Mouse (Mus musculus) urinary bladder, postnatal 14 days (tissue): ENCODE results near the gene Calhm3.

Experiments
- DNase-seq: peaks from one replicate; pipeline ENCODE4 v3.0.0; 2021; ENCODE audit warnings: low spot score

Calhm3 gene

DNA sequence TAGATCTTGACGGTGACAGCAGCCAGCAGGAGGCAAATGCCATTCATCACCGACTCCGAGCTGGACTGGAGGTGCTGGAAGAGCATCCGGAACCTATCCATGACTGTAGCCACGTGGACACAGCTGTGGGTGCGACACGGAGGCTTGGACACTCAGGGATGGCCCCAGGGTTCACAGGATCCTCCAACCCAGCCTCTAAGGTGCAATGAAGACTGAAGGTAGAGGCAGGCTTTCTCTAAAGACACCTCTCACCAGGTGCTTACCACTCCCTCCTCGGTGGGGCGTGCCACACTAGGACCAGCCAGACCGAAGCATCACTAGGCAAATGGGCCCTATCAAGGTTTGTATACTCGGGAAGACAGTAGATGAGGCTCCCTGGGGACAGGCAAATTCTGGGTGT is at the start of gene Calhm3:
Gene Calhm3, minus strand, starts transcription at position 101 of the 400 bp plus-strand sequence.
- no peak for DNase-seq

DNA sequence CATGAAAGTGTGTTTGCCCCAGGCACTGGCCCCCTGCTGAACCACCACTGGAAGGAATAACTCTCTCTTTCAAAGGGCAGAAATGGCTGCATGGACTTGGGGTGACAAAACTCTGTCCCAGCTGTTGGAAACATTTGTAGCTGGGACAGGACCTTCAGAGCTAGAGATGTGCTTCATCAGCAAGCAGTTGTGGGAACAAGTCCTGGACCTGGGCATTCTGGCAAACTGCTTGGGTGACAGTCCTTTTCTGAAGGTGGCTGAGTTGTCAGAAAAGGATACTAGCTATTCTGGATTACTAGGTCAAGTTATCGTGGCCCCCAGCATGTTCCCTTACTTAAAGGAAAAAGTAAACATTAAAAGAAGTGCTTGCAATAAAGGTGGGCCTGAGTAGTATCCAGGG is 48.6 kb upstream of the Calhm3 start:
- no peak for DNase-seq

- no peak for DNase-seq
These were observed 47.1 kb upstream of the Calhm3 start for GRCm38 (mm10) chr19:47204653-47205052.

GRCm38 (mm10) chr19:47203042-47203441 is 45.5 kb upstream of the Calhm3 start:
- no peak for DNase-seq

GRCm38 (mm10) chr19:47202429-47202828 is 44.9 kb upstream of the Calhm3 start:
- DNase-seq = no peak

DNA sequence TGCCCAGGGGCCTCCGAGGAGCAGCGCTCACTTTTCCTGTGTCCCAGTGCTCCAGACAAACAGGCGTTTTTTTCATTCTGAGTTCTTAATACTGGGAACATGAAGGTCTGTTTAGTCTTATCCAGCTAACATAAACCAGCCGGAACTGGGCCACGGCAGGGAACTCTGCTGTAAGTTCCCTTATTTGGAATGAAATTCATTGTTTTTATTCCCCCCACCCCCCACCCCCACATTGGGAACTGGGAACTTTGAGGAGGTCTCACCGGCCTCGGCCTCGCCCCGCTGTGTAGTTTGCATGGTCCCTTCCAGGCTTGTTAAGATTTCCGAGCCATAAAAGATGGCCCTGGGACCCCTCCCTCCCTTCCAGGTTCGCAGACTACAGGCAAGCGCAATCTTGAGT is 44.4 kb upstream of the Calhm3 start:
- no peak for DNase-seq

DNA sequence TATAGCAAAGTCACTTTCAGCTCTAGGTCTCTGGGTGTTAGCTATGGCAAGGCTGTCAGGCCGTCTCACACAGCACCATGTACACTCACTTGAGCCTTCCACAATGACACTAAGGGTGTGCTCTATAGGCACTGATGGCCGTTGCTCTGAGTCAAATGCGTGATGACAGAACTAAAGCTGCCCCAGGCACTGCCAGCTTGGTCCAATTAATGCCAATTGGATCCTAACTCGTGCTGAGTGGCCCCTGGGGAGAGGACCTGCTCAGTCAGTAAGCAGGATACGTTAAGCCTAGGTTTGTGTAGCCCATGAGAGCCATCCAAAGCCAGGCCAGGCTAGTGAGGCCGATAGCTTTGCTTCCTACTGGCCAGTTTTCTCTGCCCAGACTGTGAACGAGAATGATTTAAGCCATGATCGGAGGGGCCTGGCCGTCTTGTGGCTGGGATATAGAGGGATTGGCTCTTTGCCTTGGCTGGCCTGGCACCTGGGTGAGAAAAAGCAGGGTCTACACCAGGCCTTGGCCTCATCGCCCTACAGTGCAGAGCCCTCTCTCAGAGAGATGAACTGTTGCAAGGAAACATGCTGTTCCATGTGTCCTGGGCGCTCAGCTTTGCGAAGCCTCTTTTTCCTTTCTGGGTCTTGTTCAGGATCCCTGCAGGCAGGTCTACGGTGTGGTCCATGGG is 41.2 kb upstream of the Calhm3 start:
- DNase-seq = no peak

- no peak for DNase-seq
These were observed 34.6 kb upstream of the Calhm3 start for GRCm38 (mm10) chr19:47192158-47192557.

- no peak for DNase-seq
These were observed 31.1 kb upstream of the Calhm3 start for GRCm38 (mm10) chr19:47188515-47189128.

- no peak for DNase-seq
These were observed 29.1 kb upstream of the Calhm3 start for GRCm38 (mm10) chr19:47186514-47187275.

DNA sequence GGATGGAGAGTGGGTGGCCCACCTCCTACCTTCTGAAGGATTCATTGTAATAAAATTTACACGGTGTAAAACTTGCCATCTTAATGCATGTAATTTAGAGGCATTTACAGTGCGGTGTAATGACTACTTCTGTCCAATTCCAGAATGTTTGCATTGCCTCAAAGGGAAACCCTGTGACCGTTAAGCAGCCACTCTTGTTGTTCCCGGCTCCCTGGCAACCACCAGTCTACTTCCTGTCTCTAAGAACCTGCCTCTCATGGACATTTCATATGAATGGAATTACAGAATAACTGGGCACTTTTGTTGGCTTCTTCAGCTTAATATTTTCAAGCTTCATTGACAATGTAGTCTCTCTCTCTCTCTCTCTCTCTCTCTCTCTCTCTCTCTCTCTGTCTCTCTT is 27.2 kb upstream of the Calhm3 start:
- DNase-seq = no peak

DNA sequence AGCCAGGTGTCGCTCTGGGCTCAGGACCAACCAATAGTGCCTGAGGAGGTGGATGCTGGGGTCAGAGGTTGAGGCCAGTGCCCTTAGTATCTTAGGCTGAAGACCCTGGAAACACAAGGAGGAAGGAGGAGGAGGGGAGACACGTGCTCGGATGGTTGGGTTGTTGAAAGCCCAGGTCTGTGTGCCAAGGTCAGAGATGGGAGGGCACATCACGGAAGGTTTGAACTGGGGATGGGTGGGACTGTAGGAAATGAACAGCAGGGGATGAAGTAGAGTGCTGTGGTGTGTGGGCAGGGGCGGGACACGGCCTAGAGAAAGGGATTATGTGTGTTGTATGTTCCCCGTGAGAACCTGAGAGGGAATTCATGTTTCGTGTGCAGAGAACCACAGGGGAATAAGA is 26.7 kb upstream of the Calhm3 start:
- DNase-seq = no peak

- no peak for DNase-seq
These were observed 22.4 kb upstream of the Calhm3 start for GRCm38 (mm10) chr19:47180011-47180410.

GRCm38 (mm10) chr19:47179272-47179809 is 21.8 kb upstream of the Calhm3 start:
- peak; percentile 28 for DNase-seq

DNA sequence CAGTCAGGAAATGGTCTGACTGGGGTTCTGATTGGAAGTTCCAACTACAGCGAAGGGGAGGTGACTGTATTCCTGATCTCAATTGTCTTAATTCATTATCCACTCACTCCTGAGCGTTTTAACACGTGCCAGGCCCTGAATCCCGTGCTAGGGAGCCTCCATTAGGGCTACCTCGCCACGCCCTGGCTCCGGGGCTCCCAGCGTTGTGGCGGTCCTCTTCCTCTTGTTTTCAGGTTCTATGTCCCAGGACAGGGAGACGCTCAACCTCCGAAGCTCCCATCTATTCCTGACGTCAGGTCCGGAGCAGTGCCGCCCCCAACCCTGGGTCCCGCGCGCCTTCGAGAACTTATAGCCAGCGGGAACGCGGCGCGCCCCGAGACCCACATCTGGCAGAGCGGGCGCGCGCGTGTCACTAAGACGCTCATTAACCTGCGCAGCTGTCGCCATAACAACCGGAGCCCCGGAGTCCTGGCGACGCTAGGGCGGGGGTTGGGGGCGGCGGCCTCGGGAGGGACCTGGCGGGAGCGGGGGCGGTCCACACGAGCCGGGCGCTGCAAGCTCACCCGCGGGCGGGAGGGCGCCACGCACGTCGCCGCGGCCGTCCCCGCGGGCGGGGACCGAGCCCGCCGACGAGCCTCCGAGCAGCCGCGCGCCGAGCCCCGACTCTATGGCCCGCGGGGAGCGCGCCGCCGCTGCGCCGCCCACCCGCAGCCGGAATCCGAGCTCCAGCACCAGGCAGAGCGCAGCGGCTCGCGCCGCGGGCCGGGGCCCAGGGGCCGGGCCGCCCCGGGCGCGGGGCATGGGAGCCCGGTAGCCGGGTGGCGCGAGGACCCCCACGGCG is 21.1 kb upstream of the Calhm3 start, which contains the start of gene Neurl1a:
Gene Neurl1a, plus strand, starts transcription at position 390 of the 841 bp plus-strand sequence.
- DNase-seq = peak; percentile 46

DNA sequence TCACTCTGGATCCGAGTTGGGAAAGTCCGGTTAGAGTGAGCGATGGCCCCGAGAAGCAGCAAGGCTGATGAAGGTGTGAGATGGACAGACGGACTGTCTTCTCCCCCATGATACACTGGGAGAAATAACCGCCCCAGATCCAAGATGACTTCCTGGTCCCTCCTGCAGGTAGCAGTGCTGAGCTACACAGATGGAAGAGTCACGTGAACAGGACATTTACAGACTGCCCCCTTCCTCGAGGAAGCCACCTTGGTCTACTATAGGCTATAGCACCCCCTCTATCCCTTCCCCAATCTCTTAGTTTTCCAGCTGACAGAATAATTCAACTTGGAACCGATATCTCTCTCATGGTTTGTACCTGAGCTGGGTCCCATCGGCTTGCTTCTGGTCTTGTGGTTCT is 20.4 kb upstream of the Calhm3 start:
- peak; percentile 43 for DNase-seq

GRCm38 (mm10) chr19:47176916-47177505 is 19.4 kb upstream of the Calhm3 start:
- no peak for DNase-seq

DNA sequence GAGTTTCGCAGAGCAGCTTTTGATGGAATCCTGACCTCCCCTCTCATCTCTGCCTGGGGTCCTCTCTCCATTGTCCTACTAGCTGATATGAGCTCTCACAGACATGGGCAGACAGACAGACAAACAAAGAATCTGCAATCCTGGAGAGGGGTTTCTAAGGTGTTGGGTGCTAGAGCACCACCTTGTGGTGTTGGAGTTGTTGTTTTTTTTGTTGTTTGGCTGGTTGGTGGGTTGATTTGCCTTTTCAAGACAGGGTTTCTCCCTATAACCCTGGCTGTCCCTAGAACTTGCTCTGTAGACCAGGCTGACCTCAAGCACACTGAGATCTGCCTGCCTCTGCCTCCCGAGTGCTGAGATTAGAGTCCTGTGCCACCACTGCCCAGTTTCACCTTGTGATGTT is 17.9 kb upstream of the Calhm3 start:
- no peak for DNase-seq

- no peak for DNase-seq
These were observed 17.0 kb upstream of the Calhm3 start for GRCm38 (mm10) chr19:47174515-47174914.

DNA sequence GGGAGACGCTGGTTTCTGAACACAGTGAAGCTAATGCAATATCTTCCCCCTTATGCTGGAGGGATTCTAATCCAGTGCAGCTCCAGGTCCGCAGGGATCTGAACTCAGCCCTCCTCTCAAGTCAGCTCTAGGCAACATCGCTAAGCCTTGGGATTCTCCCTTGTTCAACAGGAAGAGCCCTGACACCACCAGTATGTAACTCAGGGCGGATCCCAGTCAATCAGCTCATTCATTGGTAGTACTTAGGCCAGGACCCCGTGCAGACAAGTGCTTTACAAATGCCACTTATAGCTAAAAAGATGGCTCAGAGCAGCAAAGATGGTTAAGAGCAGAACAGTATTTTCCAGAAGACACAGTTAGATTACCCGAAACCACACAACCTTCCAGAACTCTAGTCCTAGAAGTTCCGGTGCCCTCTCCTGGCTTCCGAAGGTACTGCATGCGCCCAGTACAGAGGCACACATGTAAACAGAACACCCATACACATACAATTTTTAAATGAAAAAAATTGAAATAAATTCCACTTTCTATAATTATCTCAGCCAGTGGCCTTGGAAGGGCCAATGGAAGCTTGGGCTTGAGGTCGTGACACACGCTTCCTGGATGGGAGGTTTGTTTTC is 11.3 kb upstream of the Calhm3 start:
- DNase-seq = peak; percentile 90

- no peak for DNase-seq
These were observed 10.7 kb upstream of the Calhm3 start for GRCm38 (mm10) chr19:47168223-47168622.
